Mouse (Mus musculus) gastrocnemius, adult 2 months (tissue): ENCODE measurements around the gene Cpb2. TPM values are rescaled to one million over a fixed set of nuclear protein-coding genes. Genes with fewer than 3 reads are reported as not detected.

Source experiments
- DNase-seq: peaks from one replicate; pipeline ENCODE4 v3.0.0; 2022
- H3K27ac ChIP-seq: fragments of 200-600 bp; 2 replicates; pipeline ENCODE4 v1.8.1; 2022; ENCODE audit warnings: mild to moderate bottlenecking
- H3K4me3 ChIP-seq: fragments of 200-600 bp; 2 replicates; pipeline ENCODE4 v1.8.1; 2022; ENCODE audit warnings: mild to moderate bottlenecking, moderate library complexity
- CTCF ChIP-seq: fragments of 200-600 bp; IDR thresholded peaks from 2 replicates; pipeline ENCODE4 v1.8.1; 2022; ENCODE audit warnings: antibody characterized with exemption, mild to moderate bottlenecking, moderate library complexity
- intact Hi-C: fragments of 180-260 bp; cut with DNase I; formaldehyde crosslinking; loops from one replicate; pipeline ENCODE4 v1.15.1; 2025
- microRNA-seq: library from miRNA; unstranded; fragments of <30 nt; microRNA quantifications from one replicate; pipeline ENCODE4 v1.2.0, GENCODE M21; 2021
- total RNA-seq, 2 experiments: library from RNA; stranded (reverse); gene quantifications; 2 replicates each; pipeline ENCODE4 v1.2.3; 2021

Gene Cpb2
- total RNA-seq, 2 experiments from 2014 or later, result not detected

GRCm38 (mm10) chr14:75330621-75331020 lies 88.5 kb downstream of the Cpb2 start:
- intact Hi-C loops, result no loop called here
- Histone ChIP-seq H3K4me3 (no peak overlapping the region), H3K27ac (no peak overlapping the region)
- TF ChIP-seq CTCF, result peak; percentile 42
- DNase-seq, result no peak

Small RNAs within 50 kb of the gene (microRNA-seq; reads per million reads assigned to microRNA genes)
- gene Gm44482, result not detected

Other genes with a start within 250 kb of the Cpb2 start
- under 1 TPM; 0.08 to 0.18 TPM for gene Rubcnl, start 226.3 kb upstream of the Cpb2 start, total RNA-seq
- gene Lrrc63, start 111.4 kb upstream of the Cpb2 start, total RNA-seq, result not detected
- gene Lcp1, start 111.2 kb upstream of the Cpb2 start, total RNA-seq, result 1 to 10 TPM; 1.7 to 2.3 TPM
- gene Zc3h13, start 42.1 kb downstream of the Cpb2 start, total RNA-seq, result 10 to 100 TPM; 14.7 to 15.3 TPM
- not detected for gene Siah3, start 213.7 kb downstream of the Cpb2 start, total RNA-seq